Mouse (Mus musculus): ENCODE results near the gene Foxi2.

Gene Foxi2

GRCm38 (mm10) chr7:135410237-135410965 lies at the start of gene Foxi2:
Gene Foxi2 (plus strand): TSS chr7:135410308.
- TF ChIP-seq GATA4 (IDR thresholded peaks at IDR 0.05; ENCODE audit: insufficient replicate concordance, low read length), result no peak

- no peak for TF ChIP-seq GATA4 (IDR thresholded peaks at IDR 0.05; ENCODE audit: insufficient replicate concordance, low read length)
These were observed 45.5 kb upstream of the Foxi2 start for GRCm38 (mm10) chr7:135364606-135365005.

DNA sequence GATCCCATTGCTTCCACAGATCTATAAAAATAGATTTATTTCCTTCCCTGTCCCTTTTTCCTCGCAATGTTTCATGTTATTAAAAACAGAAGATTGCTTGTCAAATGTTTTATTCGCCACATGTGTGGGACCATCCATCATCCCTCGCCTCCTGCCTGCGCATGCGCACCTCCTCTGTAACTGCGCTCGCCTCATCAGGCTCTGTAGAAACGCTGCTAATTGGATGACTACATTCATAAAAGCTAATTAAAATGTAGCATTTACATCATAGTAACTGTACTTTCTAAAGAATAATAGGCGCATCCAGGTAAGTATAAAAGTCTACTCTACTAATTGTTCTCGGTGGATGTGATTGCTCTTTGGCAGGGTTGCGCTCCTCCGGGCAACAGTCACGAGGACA lies 34.1 kb upstream of the Foxi2 start:
- no peak for TF ChIP-seq GATA4 (IDR thresholded peaks at IDR 0.05; ENCODE audit: insufficient replicate concordance, low read length)

DNA sequence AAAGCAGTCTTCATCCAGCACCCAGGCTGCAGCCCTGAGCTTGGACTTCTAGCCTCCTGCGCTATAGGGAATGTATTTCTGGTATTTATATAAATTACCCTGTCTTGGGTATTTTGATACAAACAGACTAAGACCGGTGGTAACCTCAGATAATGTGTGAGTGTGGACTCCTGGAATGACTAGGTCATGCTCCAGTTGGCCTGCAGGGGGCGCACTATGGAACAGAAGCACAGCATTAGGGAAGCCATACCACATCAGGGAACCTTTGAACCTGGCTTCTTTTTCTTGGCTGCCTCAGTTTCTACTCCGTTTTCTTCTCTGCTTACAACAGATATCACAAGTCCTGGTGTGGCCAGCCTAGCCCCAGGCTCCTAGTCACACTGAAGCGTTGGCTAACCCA lies 33.2 kb upstream of the Foxi2 start:
- no peak for TF ChIP-seq GATA4 (IDR thresholded peaks at IDR 0.05; ENCODE audit: insufficient replicate concordance, low read length)

GRCm38 (mm10) chr7:135378331-135378730 lies 31.8 kb upstream of the Foxi2 start:
- no peak for TF ChIP-seq GATA4 (IDR thresholded peaks at IDR 0.05; ENCODE audit: insufficient replicate concordance, low read length)

DNA sequence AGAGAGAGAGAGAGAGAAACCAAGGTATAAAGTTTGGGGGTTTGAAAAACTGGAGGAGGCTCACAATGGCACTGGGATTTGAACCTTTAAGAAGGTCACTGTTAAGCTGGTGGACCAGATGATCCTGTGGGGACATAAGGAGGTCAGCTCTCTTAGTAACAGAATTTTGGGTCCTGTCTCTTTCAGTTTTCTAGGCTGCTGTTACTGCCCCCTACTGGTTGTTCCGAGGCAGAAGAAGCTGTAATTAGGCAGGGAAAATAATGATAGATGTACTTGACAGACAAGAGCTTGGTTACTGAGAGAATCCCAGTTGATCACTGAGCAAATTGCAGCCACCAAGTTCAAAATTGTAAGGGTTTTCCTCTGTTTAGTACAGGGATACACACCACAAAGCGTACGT lies 21.1 kb upstream of the Foxi2 start:
- no peak for TF ChIP-seq GATA4 (IDR thresholded peaks at IDR 0.05; ENCODE audit: insufficient replicate concordance, low read length)

DNA sequence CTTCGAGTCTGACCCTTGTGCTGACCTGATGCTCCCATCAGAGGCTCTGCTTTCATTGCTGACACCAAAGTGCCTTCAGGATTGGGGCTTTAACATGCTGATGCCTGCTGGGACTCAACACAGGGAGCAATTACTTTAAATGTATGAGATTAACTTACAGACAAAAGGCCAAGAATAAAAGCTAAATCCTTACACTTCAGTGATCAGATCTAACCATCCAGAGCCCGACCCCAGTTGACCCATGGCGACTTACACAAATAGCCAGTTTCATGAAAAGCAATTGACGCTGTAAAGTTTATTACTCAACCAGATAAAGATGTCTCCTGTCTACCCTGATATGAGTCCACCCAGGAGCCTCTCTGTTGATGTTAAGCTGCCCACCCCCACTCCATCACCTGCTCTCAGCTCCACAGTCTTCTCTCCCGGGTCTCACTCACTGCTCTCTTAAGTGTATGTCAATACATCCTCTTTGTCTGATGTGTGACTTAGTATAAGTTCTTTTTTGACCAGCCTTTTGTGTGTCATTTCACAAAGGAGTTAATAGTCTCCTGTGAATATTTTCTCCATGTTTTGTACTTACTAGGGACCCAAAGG lies 17.1 kb upstream of the Foxi2 start:
- no peak for TF ChIP-seq GATA4 (IDR thresholded peaks at IDR 0.05; ENCODE audit: insufficient replicate concordance, low read length)

DNA sequence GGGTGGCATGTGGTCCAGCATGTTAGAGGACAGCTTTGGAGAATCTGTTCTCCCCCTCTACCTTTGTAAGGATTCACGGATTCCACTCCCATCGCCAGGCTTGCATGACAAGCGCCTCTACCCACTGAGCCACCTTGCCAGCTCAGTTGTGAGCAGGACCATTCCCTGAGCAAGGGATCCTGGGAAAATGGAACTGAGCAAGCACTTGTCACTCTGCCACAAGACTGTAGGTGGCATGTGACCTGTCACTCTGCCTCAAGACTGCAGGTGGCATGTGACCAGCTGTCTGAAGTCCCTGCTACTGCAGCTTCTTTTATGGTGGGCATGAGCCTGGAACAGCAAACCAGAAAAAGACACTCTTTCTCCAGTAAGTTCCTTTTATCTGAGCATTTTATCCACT lies 15.7 kb upstream of the Foxi2 start:
- TF ChIP-seq GATA4 (IDR thresholded peaks at IDR 0.05; ENCODE audit: insufficient replicate concordance, low read length), result no peak

- no peak for TF ChIP-seq GATA4 (IDR thresholded peaks at IDR 0.05; ENCODE audit: insufficient replicate concordance, low read length)
These were observed 14.9 kb upstream of the Foxi2 start for GRCm38 (mm10) chr7:135395242-135395641.

DNA sequence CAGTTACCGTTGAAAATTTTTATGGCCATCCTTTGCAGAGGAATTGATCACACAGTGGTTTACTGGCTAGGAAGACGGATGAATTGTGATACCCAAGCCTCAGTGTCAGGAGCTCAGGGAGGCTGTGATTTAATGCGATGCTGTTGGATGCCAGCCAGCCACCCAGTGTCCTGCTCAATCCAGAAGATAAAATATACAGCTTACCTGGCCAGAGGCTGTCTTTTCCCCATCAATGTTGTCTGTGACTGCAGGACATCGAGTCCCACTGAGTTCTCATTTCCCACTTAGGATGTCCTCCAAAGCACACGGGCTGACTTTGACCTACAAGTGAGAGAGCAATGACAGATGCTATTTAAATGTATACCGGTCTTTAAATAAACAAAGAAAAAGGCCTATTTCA lies 13.0 kb upstream of the Foxi2 start:
- no peak for TF ChIP-seq GATA4 (IDR thresholded peaks at IDR 0.05; ENCODE audit: insufficient replicate concordance, low read length)

DNA sequence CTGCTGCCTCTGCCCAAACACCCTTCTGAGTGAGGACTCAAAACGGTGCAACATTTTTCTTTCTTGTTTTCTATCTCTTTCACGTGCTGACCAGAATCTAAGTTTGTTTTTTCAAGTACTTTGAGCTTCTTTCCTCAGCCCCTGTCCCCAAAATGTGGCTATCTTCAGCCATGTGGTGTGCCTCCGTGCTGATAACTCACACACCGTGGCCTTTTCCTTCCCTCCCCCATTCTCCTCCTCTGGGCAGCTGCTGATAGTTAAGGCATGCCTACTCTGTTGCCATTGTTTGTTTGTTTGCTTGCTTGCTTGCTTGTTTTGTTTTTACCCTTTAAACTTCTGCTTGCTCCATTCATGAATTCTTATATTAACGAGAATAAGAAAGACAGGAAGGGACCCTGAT lies 12.2 kb upstream of the Foxi2 start:
- TF ChIP-seq GATA4 (IDR thresholded peaks at IDR 0.05; ENCODE audit: insufficient replicate concordance, low read length), result no peak

DNA sequence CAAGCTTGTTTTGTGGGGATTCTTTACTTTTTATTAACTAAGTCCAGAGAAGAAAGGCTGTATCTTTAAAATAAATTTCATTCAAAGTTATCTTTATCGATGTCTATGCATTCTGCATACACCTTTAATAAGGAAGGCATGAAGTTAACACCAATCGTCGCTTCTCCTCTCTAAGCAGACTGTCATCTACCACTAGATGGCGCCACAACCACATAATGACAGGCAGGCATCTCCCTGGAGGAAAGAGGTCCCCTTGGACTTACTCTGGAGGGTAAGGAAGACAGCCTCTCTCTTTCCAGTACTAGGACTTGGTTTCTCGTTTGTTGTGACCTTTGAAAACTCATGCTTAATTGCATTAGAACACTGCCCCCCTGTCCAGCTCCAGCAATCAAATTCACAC lies 6.7 kb upstream of the Foxi2 start:
- no peak for TF ChIP-seq GATA4 (IDR thresholded peaks at IDR 0.05; ENCODE audit: insufficient replicate concordance, low read length)

- TF ChIP-seq GATA4 (IDR thresholded peaks at IDR 0.05; ENCODE audit: insufficient replicate concordance, low read length), result no peak
These were observed 3.3 kb upstream of the Foxi2 start for GRCm38 (mm10) chr7:135406761-135407160.

- TF ChIP-seq GATA4 (IDR thresholded peaks at IDR 0.05; ENCODE audit: insufficient replicate concordance, low read length), result no peak
These were observed 1.6 kb upstream of the Foxi2 start for GRCm38 (mm10) chr7:135408501-135408900.

DNA sequence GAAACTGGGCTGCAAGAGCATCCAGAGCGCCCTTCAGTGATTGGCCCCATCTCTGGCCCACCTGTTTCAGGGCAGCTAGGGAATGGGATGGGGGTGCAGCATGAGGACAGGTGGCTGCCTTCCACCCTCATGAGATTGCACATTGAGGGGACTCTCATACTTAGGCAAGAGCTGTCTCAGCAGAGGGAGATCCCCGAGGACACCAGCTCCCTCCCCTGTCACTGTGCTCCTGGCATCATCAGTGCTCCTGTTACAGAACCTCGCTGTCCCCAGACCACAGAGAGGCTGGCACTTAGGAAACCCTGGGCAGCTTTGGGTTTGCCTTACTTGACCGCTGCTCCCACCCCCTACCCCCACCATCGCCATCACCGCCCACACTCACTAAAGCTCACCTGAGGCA lies 2.2 kb downstream of the Foxi2 start:
- TF ChIP-seq GATA4 (IDR thresholded peaks at IDR 0.05; ENCODE audit: insufficient replicate concordance, low read length), result no peak

- no peak for TF ChIP-seq GATA4 (IDR thresholded peaks at IDR 0.05; ENCODE audit: insufficient replicate concordance, low read length)
These were observed 18.7 kb downstream of the Foxi2 start for GRCm38 (mm10) chr7:135428840-135429239.

DNA sequence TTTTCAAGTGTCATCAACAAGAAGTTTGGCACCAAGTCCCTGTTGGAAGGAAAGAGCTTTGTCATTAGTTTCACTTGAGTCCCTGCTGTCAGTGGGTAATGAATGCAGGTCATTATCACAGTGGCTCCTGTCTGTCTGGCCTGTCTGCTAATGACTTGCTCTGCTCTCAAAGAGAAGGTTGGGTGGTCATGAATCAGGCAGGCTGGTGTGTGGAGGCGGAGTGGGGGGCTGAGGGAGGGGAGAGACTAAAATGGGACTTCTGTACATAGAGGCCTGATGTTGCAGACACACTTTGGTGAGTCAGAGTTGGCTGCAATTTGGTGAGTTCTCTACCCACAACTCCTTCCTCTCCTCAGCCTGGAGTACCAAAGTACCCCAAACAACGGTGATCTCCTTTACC lies 20.8 kb downstream of the Foxi2 start:
- no peak for TF ChIP-seq GATA4 (IDR thresholded peaks at IDR 0.05; ENCODE audit: insufficient replicate concordance, low read length)

Data from liver, adult (tissue).